Mouse (Mus musculus): ENCODE data around the gene Rabggta.

DNA sequence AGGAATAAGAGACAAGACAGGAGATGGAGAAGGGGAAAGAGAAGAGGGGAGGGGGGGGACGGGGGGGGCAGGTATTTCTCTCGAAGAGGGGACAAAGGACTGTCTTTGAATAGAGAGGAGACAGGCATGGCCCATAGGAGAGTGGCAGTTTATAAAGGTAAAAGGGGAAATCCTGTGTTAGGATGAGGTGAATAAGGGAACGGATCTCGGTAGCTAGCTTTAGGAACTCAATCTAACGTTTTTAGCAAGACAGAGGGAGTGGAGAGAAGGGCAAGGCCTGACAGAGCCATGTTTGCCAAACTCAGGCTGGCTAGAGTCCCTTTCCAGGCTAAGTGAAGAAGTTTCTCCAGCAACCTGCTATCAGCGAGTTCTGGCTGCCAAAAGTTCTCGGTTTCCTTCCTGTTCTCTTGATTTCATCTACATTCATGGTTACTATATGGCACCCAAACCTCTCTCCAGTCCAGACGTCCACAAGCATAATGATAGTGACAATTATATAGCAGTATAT is 429 bp upstream of the Rabggta start:
- no peak for TF ChIP-seq ZNF384 (IDR thresholded peaks at IDR 0.05; ENCODE audit: low read depth, low read length)
- TF ChIP-seq CHD2 (IDR thresholded peaks at IDR 0.05; ENCODE audit: low read depth, low read length): no peak
- TF ChIP-seq MAFK (IDR thresholded peaks at IDR 0.05; ENCODE audit: insufficient read depth, low read depth, low read length): no peak

Data from ES-E14 (cell line).